Mouse (Mus musculus): ENCODE measurements around the gene Taok2.

DNA sequence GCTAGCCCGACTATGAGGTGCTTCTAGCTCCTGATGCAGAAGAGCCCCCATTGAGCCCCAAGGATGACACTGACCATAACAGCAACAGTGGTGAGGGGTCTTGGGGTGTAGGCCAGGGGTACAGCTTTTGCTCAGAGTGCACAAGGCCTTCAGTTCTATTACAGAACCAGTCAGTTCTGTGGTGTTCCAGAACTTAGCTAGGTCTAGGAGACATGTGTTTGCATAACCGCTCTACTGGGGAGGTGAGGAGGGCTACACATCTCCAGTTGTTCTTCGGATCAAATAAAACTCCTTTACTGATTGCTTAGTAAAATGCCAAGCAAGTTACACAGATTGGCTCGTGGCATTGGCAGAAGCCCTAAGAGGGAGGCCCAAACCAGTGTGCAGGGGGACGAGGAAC, 53.0 kb downstream of the Taok2 start, which contains the start of gene 4930451I11Rik:
- TF ChIP-seq CTCF (IDR thresholded peaks at IDR 0.05; ENCODE audit: low read depth) (no peak), EP300 (IDR thresholded peaks at IDR 0.05; ENCODE audit: low read depth) (no peak)

Measured in liver, postnatal 0 days (tissue).